Mouse (Mus musculus) frontal cortex, adult 2 months (tissue): ENCODE data around the gene Epha2. TPM values are rescaled to one million over a fixed set of nuclear protein-coding genes. Genes with fewer than 3 reads are reported as not detected.

Experiments
- DNase-seq, 2 experiments: peaks; one replicate each; pipeline ENCODE4 v3.0.0; 2022; ENCODE audit warnings: low spot score in 1 of 2; ENCODE audit errors: extremely low spot score in 1 of 2
- polyA plus RNA-seq: library from polyadenylated mRNA; depleted of rRNA; stranded (reverse); fragments of >200 nt; gene quantifications from 2 replicates; pipeline ENCODE4 v1.2.3, GENCODE M21; 2012

Gene Epha2
- polyA plus RNA-seq, 1 experiment, result 2.3 TPM

- no peak for DNase-seq
These were observed 21.7 kb upstream of the Epha2 start for GRCm38 (mm10) chr4:141279327-141279726.

GRCm38 (mm10) chr4:141279783-141280182 lies 21.3 kb upstream of the Epha2 start:
- no peak for DNase-seq

- no peak for DNase-seq
These were observed 20.6 kb upstream of the Epha2 start for GRCm38 (mm10) chr4:141280471-141280870.

GRCm38 (mm10) chr4:141281153-141281552 lies 19.9 kb upstream of the Epha2 start:
- no peak for DNase-seq

DNA sequence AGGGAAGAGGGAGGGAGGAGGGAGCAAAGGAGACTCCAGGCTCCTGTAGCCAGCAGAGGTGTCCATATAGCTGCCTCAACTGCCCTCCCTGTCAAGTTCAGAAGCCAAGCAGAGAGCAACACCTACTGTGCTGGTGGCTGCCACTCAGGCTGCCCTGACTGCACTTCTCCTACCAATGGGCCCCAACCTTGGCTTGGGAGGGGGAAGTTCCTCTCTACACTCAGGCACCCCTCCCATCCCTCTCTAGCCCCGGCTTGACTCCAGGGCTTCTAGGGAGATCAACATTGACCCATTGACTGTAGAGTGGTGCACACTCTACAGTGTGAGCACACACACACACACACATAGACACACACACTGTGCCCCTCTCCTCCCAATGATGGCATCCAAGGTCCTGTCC lies 19.5 kb upstream of the Epha2 start:
- DNase-seq, result no peak

- no peak for DNase-seq
These were observed 19.0 kb upstream of the Epha2 start for GRCm38 (mm10) chr4:141282087-141282486.

DNA sequence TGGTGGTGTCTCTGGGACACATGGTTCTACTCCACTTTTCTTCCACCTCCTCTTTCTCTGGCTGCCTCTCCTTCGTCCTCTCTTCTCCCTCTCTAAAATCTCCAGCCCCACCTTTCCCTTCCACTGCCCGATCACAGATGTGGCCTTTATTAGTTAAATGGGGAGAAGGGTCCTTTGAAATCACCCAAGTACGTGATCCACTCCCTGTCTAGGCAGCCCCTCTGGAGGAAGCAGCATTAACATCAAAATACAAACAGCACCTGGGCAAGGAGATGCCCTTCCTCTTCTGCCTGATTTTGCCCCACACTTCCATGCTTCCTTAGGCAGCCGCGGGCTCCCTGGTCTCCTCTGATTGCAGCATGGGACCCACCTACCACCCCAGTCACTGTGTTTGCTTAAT lies 18.4 kb upstream of the Epha2 start:
- DNase-seq, result no peak

DNA sequence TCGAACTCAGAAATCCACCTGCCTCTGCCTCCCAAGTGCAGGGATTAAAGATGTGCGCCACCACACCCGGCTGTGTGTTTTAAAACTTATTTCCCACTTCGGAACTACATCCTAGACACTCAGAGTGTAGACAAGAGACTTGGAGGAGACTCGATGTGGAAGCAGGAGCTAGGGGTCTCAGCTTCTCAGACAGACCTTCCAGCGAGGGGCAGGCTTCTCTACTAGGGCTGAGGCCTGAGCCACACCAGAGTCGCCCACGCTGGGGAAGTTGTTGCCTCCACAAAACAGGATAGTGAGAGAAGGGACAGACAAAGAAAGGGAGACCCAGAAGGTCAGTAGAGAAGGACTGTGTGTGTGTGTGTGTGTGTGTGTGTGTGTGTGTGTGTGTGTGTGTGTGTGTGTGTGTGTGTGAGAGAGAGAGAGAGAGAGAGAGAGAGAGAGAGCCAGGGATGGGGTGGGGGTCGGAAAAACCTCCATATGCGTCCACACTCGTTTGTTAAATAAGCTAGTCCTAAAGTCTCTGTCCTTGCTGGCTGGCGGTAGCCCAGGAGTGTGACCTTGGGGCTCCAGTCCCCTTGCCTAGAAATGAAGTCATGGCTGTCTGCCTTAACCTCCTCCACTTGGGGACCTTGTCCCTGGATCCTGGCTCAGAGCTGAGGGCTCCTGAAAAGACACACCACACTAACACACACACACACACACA lies 17.7 kb upstream of the Epha2 start:
- no peak for DNase-seq

DNA sequence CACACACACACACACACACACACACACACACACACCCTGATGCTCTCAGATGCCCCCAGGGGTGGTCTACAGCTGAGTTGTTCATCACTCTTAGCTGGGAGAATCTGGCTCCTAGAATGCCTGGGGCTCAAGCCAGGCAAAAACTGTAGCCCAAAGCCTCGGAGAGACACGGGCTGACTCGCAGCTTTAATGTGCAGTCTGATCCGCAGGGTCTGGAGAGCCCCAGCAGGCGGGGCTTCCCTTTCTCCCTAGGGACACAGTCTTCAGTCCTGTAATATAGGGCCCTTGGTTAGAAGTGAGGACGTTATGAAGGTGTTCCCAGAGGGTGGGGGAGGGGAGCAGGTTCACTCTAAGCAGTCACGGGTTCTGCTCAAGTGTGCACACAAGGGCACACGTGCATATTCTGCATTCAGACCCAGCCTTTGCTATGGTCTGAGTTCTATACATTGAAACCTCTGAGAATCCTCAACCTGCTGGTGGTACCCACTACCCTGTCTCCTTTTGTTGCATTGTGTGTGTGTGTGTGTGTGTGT lies 17.1 kb upstream of the Epha2 start:
- DNase-seq, result no peak

DNA sequence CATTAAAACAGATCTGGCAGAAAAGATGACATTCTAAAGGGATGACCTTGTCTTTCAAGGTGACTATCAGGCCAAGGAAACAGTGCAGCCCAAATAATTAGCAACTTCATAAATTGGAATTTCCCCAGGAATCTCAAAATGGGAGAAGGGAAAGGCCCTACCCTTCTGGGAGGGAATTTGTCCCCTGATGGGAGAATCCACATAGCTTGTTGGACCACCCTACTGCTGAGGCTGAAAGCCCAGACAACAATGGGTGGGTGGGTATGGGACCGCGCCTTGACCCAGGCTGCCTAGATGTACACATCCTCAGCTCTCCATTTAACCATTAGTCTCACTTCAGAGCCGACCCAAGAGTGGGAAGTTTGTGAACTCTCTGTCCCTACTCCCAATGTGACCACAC lies 16.6 kb upstream of the Epha2 start:
- DNase-seq, result no peak

DNA sequence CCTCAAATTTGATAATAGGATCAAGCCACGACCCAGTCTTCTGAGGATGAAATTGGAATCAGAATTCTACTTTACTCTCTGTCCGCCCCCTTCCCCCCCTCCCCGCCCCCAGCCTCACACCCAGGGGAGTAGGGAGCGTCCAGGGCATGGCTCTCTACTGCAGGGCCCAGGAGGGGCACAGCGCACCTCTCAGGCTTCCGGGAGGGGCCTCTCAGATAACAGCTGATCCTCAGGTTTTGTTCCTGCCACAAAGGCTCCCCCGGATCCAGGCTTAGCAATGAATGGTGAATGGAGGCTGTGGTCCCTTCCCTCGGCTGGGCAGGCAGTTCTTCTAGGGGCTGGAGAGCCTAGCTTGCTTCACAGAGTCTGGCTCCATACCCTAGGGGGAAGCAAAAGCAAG lies 15.9 kb upstream of the Epha2 start:
- DNase-seq, result no peak

GRCm38 (mm10) chr4:141286860-141287517 lies 14.1 kb upstream of the Epha2 start:
- no peak for DNase-seq

DNA sequence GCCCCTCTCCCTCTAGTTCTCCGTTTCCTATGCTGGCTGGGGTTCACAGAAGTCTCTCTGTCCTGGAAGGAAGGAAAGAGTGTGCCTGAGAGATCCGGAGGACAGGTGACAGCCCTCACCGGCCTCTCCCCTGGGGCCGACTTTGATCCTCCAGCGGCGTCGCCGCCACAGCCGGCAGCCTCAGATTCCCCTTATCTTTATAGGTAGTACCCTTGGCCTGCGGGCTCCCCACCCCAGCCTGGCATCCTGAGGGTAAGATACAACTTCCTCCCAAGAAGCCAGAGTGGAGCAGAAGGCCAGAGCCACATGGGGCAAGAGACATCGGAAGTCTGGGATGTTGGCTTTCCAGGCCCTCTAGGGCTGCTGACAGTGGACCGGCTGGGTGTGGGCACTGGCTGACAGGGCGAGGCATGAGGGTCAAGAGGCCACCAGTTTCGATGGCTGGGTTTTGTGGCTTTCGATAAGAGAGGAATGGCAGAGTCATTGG lies 13.5 kb upstream of the Epha2 start:
- DNase-seq, result no peak

- no peak for DNase-seq
These were observed 12.9 kb upstream of the Epha2 start for GRCm38 (mm10) chr4:141288152-141288551.

GRCm38 (mm10) chr4:141291571-141292375 lies 9.3 kb upstream of the Epha2 start:
- DNase-seq, result no peak

DNA sequence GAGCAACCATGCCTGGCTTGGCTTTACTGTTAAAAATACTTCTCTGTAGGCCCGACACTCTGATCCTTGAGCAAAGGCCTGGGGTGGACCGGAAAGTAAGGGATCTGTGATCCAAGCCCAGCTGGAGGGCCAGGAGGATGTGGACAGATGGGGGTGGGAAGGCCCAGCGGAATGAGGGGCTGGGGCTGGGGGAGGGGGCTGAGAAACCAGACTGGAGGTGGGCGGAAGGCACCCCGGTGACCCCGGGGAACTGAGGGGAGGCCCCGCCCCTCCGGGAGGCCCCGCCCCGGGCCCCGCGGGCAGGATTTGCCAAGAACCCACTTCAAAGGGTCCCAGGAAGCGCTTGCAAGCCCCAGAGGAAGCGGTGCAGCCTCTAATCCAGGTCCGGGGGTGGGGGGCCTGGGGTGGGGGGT lies 5.3 kb upstream of the Epha2 start:
- DNase-seq, result no peak

DNA sequence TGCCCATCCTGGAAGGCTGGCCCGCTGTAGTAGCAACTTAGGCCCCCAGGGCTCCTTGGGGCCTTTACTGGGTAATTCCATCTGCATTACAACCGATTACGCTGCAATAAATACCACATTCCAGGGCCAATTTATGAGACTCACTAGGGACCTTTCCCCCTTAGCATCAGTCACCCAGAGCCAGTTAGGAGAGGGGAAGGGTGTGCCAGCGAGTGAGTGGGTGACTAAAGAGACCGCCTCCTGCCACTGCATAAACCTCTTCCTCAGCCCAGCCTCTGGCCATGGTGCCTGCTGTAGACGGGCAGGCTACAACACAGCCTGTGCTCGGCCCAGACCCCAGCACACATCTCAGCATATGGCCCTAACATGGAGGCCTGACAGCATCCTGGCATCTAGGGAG lies 3.1 kb upstream of the Epha2 start:
- no peak for DNase-seq

DNA sequence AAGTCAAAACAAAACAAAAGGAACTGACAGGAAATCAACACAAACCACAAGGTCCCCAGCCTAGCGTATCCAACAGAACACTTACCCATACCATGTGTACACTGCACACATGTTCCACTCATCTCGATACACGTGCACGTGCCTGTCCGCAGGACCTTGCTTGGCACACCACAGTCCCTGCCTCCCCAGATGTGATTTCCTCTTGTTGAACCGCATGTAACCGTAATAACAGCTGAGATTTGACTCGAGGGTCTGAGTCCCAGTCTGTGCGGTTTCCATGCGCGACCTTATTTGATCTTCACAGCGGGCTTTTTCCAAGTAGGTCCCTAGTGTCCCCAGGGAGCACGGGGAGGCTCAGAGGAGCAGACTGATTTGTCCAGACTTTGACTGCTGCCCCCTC lies 1.7 kb upstream of the Epha2 start:
- no peak for DNase-seq

DNA sequence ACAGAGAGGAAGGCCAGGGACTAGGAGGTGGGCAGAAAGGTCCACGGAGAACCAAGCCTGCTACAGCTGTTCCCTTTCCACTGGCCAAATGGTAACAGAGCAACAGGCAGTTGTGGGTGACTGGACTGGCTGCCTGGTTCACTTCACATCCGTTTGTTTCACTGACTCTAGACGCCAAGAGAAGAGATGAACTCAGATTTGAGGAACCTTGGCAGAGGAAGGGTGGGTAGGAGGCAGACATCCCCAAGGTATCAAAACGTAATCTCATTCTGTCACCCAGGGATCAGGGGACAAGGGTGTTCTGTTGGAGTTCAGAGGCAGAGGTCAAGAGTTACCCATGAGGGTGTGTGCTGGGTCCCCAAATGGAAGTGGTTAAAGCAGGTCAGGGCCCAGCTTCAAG lies 844 bp upstream of the Epha2 start:
- no peak for DNase-seq

- DNase-seq, result no peak
These were observed 769 bp downstream of the Epha2 start for GRCm38 (mm10) chr4:141301591-141302427.
